Mouse (Mus musculus) limb, embryonic 13.5 days (tissue): ENCODE data around the gene D5Ertd579e. TPM values are rescaled to one million over a fixed set of nuclear protein-coding genes. Genes with fewer than 3 reads are reported as not detected.
A peak's percentile ranks its signal among the peaks of the same experiment; 100 is the strongest.

Source experiments
- ATAC-seq: fragments of 200-750 bp; cut with Nextera tagmentation; 2 replicates; pipeline ENCODE4 v1.8.0; 2017; ENCODE audit warnings: low read depth, moderate number of reproducible peaks, moderate TSS enrichment; ENCODE audit not compliant: low FRiP score
- H3K27ac ChIP-seq: fragments of 300-500 bp; sonication (generic); 2 replicates; pipeline ENCODE4 v1.5.1; 2015; ENCODE audit warnings: inconsistent platforms, mild to moderate bottlenecking, moderate library complexity
- H3K27me3 ChIP-seq: fragments of 300-500 bp; sonication (generic); 2 replicates; pipeline ENCODE4 v1.6.1; 2015; ENCODE audit warnings: mild to moderate bottlenecking, inconsistent platforms
- H3K36me3 ChIP-seq: fragments of 300-500 bp; sonication (generic); 2 replicates; pipeline ENCODE4 v1.6.1; 2015; ENCODE audit warnings: inconsistent platforms, mild to moderate bottlenecking, moderate library complexity
- H3K4me1 ChIP-seq: fragments of 300-500 bp; sonication (generic); 2 replicates; pipeline ENCODE4 v1.6.1; 2015; ENCODE audit warnings: inconsistent platforms
- H3K4me2 ChIP-seq: fragments of 300-500 bp; sonication (generic); replicated peaks from 2 replicates; pipeline ENCODE4 v1.6.1; 2015; ENCODE audit warnings: inconsistent platforms, mild to moderate bottlenecking, moderate library complexity
- H3K4me3 ChIP-seq: fragments of 300-500 bp; sonication (generic); 2 replicates; pipeline ENCODE4 v1.5.1; 2015; ENCODE audit warnings: moderate library complexity, mild to moderate bottlenecking, inconsistent platforms
- H3K9ac ChIP-seq: fragments of 300-500 bp; sonication (generic); 2 replicates; pipeline ENCODE4 v1.6.1; 2015; ENCODE audit warnings: mild to moderate bottlenecking, inconsistent platforms
- H3K9me3 ChIP-seq: fragments of 300-500 bp; sonication (generic); 2 replicates; pipeline ENCODE4 v1.6.1; 2016; ENCODE audit warnings: inconsistent platforms
- WGBS: fragments of 180-500 bp; shearing (Covaris S2); methylation state at CpG from one replicate; pipeline ENCODE4 v1.1.7; 2015; 5-methylcytosine and 5-hydroxymethylcytosine counted together
- polyA plus RNA-seq: library from polyadenylated mRNA; unstranded; fragments of >200 nt; fragmentation: Nextera tagmentation; extraction: Ambion mirVana; gene quantifications from 2 replicates; pipeline ENCODE4 v1.2.1, GENCODE M21; 2015

The D5Ertd579e gene
- polyA plus RNA-seq, 1 experiment from 2014 or later, result 21.4 TPM

GRCm38 (mm10) chr5:36620409-36621057 lies 75.3 kb downstream of the D5Ertd579e start:
- no peaks in the 10 kb centered on the region for H3K27me3 ChIP-seq
- no peaks in the 10 kb centered on the region for H3K9me3 ChIP-seq
- H3K4me2 ChIP-seq, result no peak overlapping the region
- H3K27ac ChIP-seq, result no peak overlapping the region
- no peak overlapping the region for H3K4me3 ChIP-seq
- WGBS, result 89% methylated on average over 8 of the region's 8 CpGs
- H3K9ac ChIP-seq, result no peak overlapping the region; the same call in 1 of the 2 replicates
- ATAC-seq, result no peak
- H3K4me1 ChIP-seq, result no peaks in the 10 kb centered on the region
- H3K36me3 ChIP-seq, result peaks cover 38% of the 10 kb centered on the region

- ATAC-seq, result no peak
- Histone ChIP-seq H3K4me3 (no peak overlapping the region), H3K36me3 (peaks cover 54% of the 10 kb centered on the region), H3K9ac (no peak overlapping the region), H3K27me3 (no peaks in the 10 kb centered on the region), H3K9me3 (no peaks in the 10 kb centered on the region), H3K4me1 (no peaks in the 10 kb centered on the region), H3K4me2 (no peak overlapping the region), H3K27ac (no peak overlapping the region)
- WGBS, result 89% methylated on average over 5 of the region's 5 CpGs
Measured at GRCm38 (mm10) chr5:36618890-36619289, 76.9 kb downstream of the D5Ertd579e start.

GRCm38 (mm10) chr5:36618356-36618755 lies 77.5 kb downstream of the D5Ertd579e start:
- no peaks in the 10 kb centered on the region for H3K27me3 ChIP-seq
- peaks cover 59% of the 10 kb centered on the region for H3K36me3 ChIP-seq
- H3K9me3 ChIP-seq, result no peaks in the 10 kb centered on the region
- 71% methylated on average over 4 of the region's 4 CpGs for WGBS
- ATAC-seq, result no peak
- no peak overlapping the region for H3K4me2 ChIP-seq
- H3K4me1 ChIP-seq, result no peaks in the 10 kb centered on the region
- H3K9ac ChIP-seq, result no peak overlapping the region
- no peak overlapping the region for H3K27ac ChIP-seq
- H3K4me3 ChIP-seq, result no peak overlapping the region

GRCm38 (mm10) chr5:36614124-36614523 lies 81.7 kb downstream of the D5Ertd579e start:
- WGBS, result 81% methylated on average over 4 of the region's 4 CpGs

GRCm38 (mm10) chr5:36608939-36609499 lies 86.8 kb downstream of the D5Ertd579e start:
- Histone ChIP-seq H3K27ac (0 out of 2 replicates have a peak overlapping the region, but pooled peaks have one; percentile 22), H3K4me3 (no peak overlapping the region), H3K9ac (no peak overlapping the region), H3K4me1 (0 out of 2 replicates have a peak, but pooled peaks cover 7% of the 10 kb centered on the region), H3K27me3 (no peaks in the 10 kb centered on the region), H3K36me3 (peaks cover 79% of the 10 kb centered on the region), H3K4me2 (no peak overlapping the region), H3K9me3 (no peaks in the 10 kb centered on the region)
- ATAC-seq, result 0 out of 2 replicates have a peak, but pooled peaks have one; percentile 8
- WGBS, result 66% methylated on average over 2 of the region's 2 CpGs

More at GRCm38 (mm10) chr5:36614124-36614523, 81.7 kb downstream of the D5Ertd579e start:
- H3K9ac ChIP-seq, result no peak overlapping the region
- ATAC-seq, result no peak
- H3K4me2 ChIP-seq, result no peak overlapping the region
- H3K4me1 ChIP-seq, result 0 out of 2 replicates have a peak, but pooled peaks cover 4% of the 10 kb centered on the region
- no peaks in the 10 kb centered on the region for H3K27me3 ChIP-seq
- peaks cover 83% of the 10 kb centered on the region for H3K36me3 ChIP-seq
- H3K9me3 ChIP-seq, result no peaks in the 10 kb centered on the region
- no peak overlapping the region for H3K4me3 ChIP-seq
- no peak overlapping the region for H3K27ac ChIP-seq

- H3K36me3 ChIP-seq, result peaks cover 91% of the 10 kb centered on the region
- no peaks in the 10 kb centered on the region for H3K9me3 ChIP-seq
- ATAC-seq, result no peak
- no peak overlapping the region for H3K4me3 ChIP-seq
- WGBS, result 88% methylated on average over 5 of the region's 5 CpGs
- H3K27ac ChIP-seq, result no peak overlapping the region
- H3K4me1 ChIP-seq, result no peaks in the 10 kb centered on the region
- H3K9ac ChIP-seq, result no peak overlapping the region
- H3K27me3 ChIP-seq, result no peaks in the 10 kb centered on the region
- no peak overlapping the region for H3K4me2 ChIP-seq
Measured at GRCm38 (mm10) chr5:36603031-36603430, 92.8 kb downstream of the D5Ertd579e start.

- WGBS, result 91% methylated on average over 9 of the region's 9 CpGs
- Histone ChIP-seq H3K9me3 (no peaks in the 10 kb centered on the region), H3K4me2 (no peak overlapping the region), H3K4me3 (no peak overlapping the region), H3K4me1 (no peaks in the 10 kb centered on the region), H3K9ac (no peak overlapping the region), H3K27ac (no peak overlapping the region), H3K27me3 (no peaks in the 10 kb centered on the region), H3K36me3 (peaks cover 84% of the 10 kb centered on the region)
- ATAC-seq, result no peak
Measured at GRCm38 (mm10) chr5:36602028-36602427, 93.8 kb downstream of the D5Ertd579e start.

- Histone ChIP-seq H3K4me2 (no peak overlapping the region), H3K9me3 (no peaks in the 10 kb centered on the region), H3K4me1 (peaks cover 3% of the 10 kb centered on the region; the same call in 1 of the 2 replicates), H3K9ac (no peak overlapping the region), H3K27me3 (no peaks in the 10 kb centered on the region), H3K27ac (no peak overlapping the region), H3K36me3 (peaks cover 79% of the 10 kb centered on the region), H3K4me3 (no peak overlapping the region)
- 91% methylated on average over 7 of the region's 7 CpGs for WGBS
- ATAC-seq, result no peak
Measured at GRCm38 (mm10) chr5:36601492-36601891, 94.3 kb downstream of the D5Ertd579e start.

- H3K4me1 ChIP-seq, result peaks cover 3% of the 10 kb centered on the region; the same call in 1 of the 2 replicates
- no peaks in the 10 kb centered on the region for H3K9me3 ChIP-seq
- no peak overlapping the region for H3K9ac ChIP-seq
- no peak overlapping the region for H3K27ac ChIP-seq
- peaks cover 54% of the 10 kb centered on the region for H3K36me3 ChIP-seq
- ATAC-seq, result no peak
- 87% methylated on average over 1 of the region's 1 CpGs for WGBS
- H3K4me3 ChIP-seq, result no peak overlapping the region
- no peaks in the 10 kb centered on the region for H3K27me3 ChIP-seq
- no peak overlapping the region for H3K4me2 ChIP-seq
Measured at GRCm38 (mm10) chr5:36598883-36599282, 96.9 kb downstream of the D5Ertd579e start.

- Histone ChIP-seq H3K4me1 (peaks cover 3% of the 10 kb centered on the region; the same call in 1 of the 2 replicates), H3K4me2 (no peak overlapping the region), H3K4me3 (no peak overlapping the region), H3K27me3 (no peaks in the 10 kb centered on the region), H3K9me3 (no peaks in the 10 kb centered on the region), H3K9ac (no peak overlapping the region), H3K36me3 (peaks cover 42% of the 10 kb centered on the region), H3K27ac (no peak overlapping the region)
- WGBS, result 42% methylated on average over 4 of the region's 4 CpGs
- ATAC-seq, result no peak
Measured at GRCm38 (mm10) chr5:36597653-36598052, 98.2 kb downstream of the D5Ertd579e start.

- Histone ChIP-seq H3K27me3 (no peaks in the 10 kb centered on the region), H3K4me1 (peaks cover 3% of the 10 kb centered on the region; the same call in 1 of the 2 replicates), H3K4me3 (no peak overlapping the region), H3K4me2 (no peak overlapping the region), H3K9me3 (no peaks in the 10 kb centered on the region), H3K27ac (no peak overlapping the region), H3K36me3 (peaks cover 28% of the 10 kb centered on the region), H3K9ac (no peak overlapping the region)
- ATAC-seq, result no peak
- WGBS, result 75% methylated on average over 5 of the region's 5 CpGs
Measured at GRCm38 (mm10) chr5:36596225-36596624, 99.6 kb downstream of the D5Ertd579e start.

- Histone ChIP-seq H3K27me3 (no peaks in the 10 kb centered on the region), H3K4me1 (peaks cover 3% of the 10 kb centered on the region; the same call in 1 of the 2 replicates), H3K4me2 (no peak overlapping the region), H3K9me3 (no peaks in the 10 kb centered on the region), H3K4me3 (no peak overlapping the region), H3K9ac (no peak overlapping the region), H3K36me3 (peaks cover 18% of the 10 kb centered on the region), H3K27ac (no peak overlapping the region)
- no peak for ATAC-seq
- WGBS, result 13% methylated on average over 3 of the region's 3 CpGs
Measured at GRCm38 (mm10) chr5:36595115-36595514, 100.7 kb downstream of the D5Ertd579e start.
